Mouse (Mus musculus) intestine, embryonic 14.5 days (tissue): ENCODE data around the gene Wdr54. TPM values are rescaled to one million over a fixed set of nuclear protein-coding genes. Genes with fewer than 3 reads are reported as not detected.
"Not testable (repeated sequence)": the region's sequence is repeated elsewhere in the genome, so short reads cannot be mapped to it uniquely, and the experiment has no call there.

ENCODE experiments used
- ATAC-seq: fragments of 200-750 bp; cut with Nextera tagmentation; replicated peaks from 2 replicates; pipeline ENCODE4 v1.8.0; 2017; ENCODE audit warnings: low read depth, moderate number of reproducible peaks, moderate TSS enrichment, moderate library complexity; ENCODE audit not compliant: low FRiP score, low TSS enrichment
- DNase-seq: peaks from one replicate; pipeline ENCODE4 v3.0.0-alpha.2; 2018; ENCODE audit warnings: low spot score
- H3K27ac ChIP-seq: fragments of 300-500 bp; sonication (generic); 2 replicates; pipeline ENCODE4 v1.5.1; 2014; ENCODE audit warnings: low read depth, mild to moderate bottlenecking, control low read depth
- H3K27me3 ChIP-seq: fragments of 300-500 bp; sonication (generic); replicated peaks from 2 replicates; pipeline ENCODE4 v1.6.1; 2014; ENCODE audit warnings: low read length, control low read depth; ENCODE audit not compliant: control insufficient read depth, insufficient read depth
- H3K36me3 ChIP-seq: fragments of 300-500 bp; sonication (generic); 2 replicates; pipeline ENCODE4 v1.6.1; 2014; ENCODE audit warnings: low read length, control low read depth; ENCODE audit not compliant: control insufficient read depth, insufficient read depth
- H3K4me1 ChIP-seq: fragments of 300-500 bp; sonication (generic); replicated peaks from 2 replicates; pipeline ENCODE4 v1.6.1; 2014; ENCODE audit warnings: low read length, control low read depth, mixed read lengths; ENCODE audit not compliant: control insufficient read depth, insufficient read depth
- H3K4me2 ChIP-seq: fragments of 300-500 bp; sonication (generic); 2 replicates; pipeline ENCODE4 v1.6.1; 2014; ENCODE audit warnings: low read length
- H3K4me3 ChIP-seq: fragments of 300-500 bp; sonication (generic); 2 replicates; pipeline ENCODE4 v1.5.1; 2014; ENCODE audit warnings: low read depth, low read length, control low read depth, mixed read lengths
- H3K9ac ChIP-seq: fragments of 300-500 bp; sonication (generic); 2 replicates; pipeline ENCODE4 v1.6.1; 2014; ENCODE audit warnings: mild to moderate bottlenecking, low read length
- H3K9me3 ChIP-seq: fragments of 300-500 bp; sonication (generic); 2 replicates; pipeline ENCODE4 v1.6.1; 2016; ENCODE audit warnings: low read length, control low read depth; ENCODE audit not compliant: control insufficient read depth
- WGBS: fragments of 180-500 bp; shearing (Covaris S2); extraction: QIAGEN DNeasy Blood & Tissue Kit; methylation state at CpG from one replicate; pipeline ENCODE4 v1.1.7; 2014; 5-methylcytosine and 5-hydroxymethylcytosine counted together
- polyA plus RNA-seq: library from polyadenylated mRNA; unstranded; fragments of >200 nt; fragmentation: Nextera tagmentation; extraction: Ambion mirVana; gene quantifications from 2 replicates; pipeline ENCODE4 v1.2.1, GENCODE M21; 2014

Gene Wdr54
- polyA plus RNA-seq, 1 experiment from 2014 or later: 4.3 TPM

DNA sequence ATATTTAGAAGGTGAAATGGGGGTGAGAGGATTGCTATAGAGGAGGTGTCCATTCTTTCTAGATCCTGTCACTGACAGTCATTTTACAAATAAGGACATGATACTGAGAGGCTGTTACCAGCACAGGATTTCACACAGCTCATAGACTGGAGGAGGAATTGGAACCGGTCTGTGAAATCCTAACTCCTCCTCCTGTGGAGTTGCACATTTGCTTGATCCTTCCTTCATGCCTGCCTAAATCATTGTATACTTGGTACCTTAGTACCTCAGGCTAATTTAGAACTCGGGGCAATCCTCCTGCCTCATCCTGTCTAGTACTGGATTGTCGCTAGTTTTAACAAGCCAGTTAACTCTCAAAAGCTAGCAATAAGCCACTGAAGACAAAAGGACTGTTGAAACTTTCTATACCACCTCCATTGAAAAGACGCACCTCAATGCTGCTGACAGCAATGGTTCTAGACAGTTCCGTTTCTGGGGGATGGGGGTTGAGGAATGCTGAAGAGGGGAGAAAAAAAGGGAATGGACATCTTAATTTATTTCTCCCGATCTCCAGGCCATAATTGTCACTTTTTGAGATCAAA lies 8.9 kb upstream of the Wdr54 start:
- peaks cover 26% of the 10 kb centered on the region for H3K4me1 ChIP-seq
- peaks cover 5% of the 10 kb centered on the region; the same call in 1 of the 2 replicates for H3K36me3 ChIP-seq
- H3K9me3 ChIP-seq: no peaks in the 10 kb centered on the region
- WGBS: 4% methylated on average over 6 of the region's 6 CpGs
- H3K27ac ChIP-seq: no peak overlapping the region
- peak overlapping the region; percentile 84 for H3K4me2 ChIP-seq
- DNase-seq (no peak), ATAC-seq (peak; percentile 34)
- peak overlapping the region; percentile 54 for H3K4me3 ChIP-seq
- H3K27me3 ChIP-seq: peaks cover 26% of the 10 kb centered on the region
- peak overlapping the region; percentile 64 for H3K9ac ChIP-seq

DNA sequence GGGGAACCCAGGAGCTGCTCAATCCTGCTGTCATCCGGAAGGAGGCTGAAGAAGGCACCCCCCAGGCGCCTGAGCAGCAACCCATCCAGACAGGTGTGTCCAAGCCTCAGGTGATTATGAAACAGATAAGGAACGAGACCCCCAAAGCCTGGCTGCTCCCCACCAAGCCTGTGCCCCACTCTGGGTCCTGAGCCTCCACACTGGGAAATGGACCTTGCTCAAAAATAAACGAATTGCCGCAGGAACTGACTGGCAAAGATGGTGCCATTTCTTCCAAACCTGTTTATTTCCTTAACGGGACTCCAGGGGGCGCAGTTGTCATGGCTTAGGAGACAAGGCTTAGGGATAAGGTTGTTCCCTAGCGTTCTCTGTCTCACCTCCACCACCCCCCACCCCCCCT lies 6.5 kb upstream of the Wdr54 start:
- Histone ChIP-seq H3K4me3 (peak overlapping the region; percentile 42), H3K27ac (no peak overlapping the region), H3K4me1 (peaks cover 26% of the 10 kb centered on the region), H3K9me3 (no peaks in the 10 kb centered on the region), H3K4me2 (peak overlapping the region; percentile 83), H3K27me3 (peaks cover 27% of the 10 kb centered on the region), H3K36me3 (no peaks in the 10 kb centered on the region), H3K9ac (peak overlapping the region; percentile 35)
- ATAC-seq (no peak), DNase-seq (peak; percentile 74)
- under 1% methylated on average over 8 of the region's 8 CpGs for WGBS

DNA sequence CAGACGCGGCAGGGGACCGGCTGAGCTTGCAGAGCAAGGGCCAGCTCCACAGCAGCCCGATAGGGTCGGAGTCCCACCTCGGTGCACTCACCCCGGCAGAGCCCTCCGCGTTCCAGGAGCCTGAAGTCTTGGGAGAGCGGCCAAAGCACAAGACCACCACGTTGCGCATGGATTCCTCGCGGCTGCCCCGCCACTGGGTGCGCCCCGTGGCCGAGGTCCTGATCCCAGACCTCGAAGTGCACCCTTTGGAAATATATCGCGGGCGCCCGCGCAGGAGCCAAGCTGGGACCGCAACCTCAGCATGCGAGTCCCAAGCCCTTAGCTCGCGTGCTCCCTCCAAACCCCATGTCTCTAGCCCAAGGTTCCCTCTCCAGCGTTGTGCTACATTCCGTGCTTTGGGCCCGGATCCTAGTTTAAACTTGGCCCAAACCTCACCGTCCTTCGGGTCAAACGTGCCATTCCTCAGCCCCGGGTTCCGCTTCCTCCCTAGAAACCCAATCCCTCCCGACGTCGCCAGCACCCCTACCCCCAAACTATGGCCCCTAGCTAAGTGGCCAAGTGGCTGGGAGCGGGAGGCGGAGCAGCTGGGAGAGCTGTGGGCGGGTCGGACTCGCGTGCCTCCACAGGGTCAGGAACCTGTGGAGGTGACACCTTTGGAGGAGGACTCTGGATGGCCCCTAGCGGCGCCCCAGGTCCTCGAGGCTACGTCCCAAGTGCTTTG lies 5.9 kb upstream of the Wdr54 start:
- ATAC-seq: 0 out of 2 replicates have a peak, but pooled peaks have one; percentile 24

DNA sequence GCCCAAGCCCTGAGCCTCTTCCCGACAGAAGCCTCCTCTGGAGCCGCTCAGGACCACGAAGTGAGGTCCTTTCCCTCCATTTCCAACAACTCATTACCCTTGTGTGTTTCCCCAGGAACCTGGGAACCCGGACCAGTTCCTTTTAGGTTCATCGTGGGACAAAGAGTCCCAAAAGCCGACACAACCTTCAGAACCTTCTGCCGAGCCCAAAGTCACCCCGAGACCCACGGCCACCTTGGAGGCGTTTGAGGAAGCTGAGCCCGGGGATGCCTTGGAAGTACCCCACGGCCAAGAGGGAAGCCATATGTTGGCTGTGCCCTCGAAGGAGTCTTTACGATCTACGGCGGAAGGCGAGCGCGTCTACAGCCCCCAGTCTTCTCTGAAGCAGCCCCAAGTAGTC lies 5.2 kb upstream of the Wdr54 start:
- peak overlapping the region; percentile 42 for H3K4me3 ChIP-seq
- no peaks in the 10 kb centered on the region for H3K9me3 ChIP-seq
- peaks cover 18% of the 10 kb centered on the region for H3K4me1 ChIP-seq
- H3K36me3 ChIP-seq: no peaks in the 10 kb centered on the region
- no peak overlapping the region for H3K27ac ChIP-seq
- ATAC-seq (no peak), DNase-seq (peak; percentile 57)
- H3K27me3 ChIP-seq: peaks cover 27% of the 10 kb centered on the region
- 9% methylated on average over 19 of the region's 19 CpGs for WGBS
- H3K4me2 ChIP-seq: peak overlapping the region; percentile 83
- 0 out of 2 replicates have a peak overlapping the region, but pooled peaks have one; percentile 35 for H3K9ac ChIP-seq

More for the DNA sequence above, 5.9 kb upstream of the Wdr54 start:
- no peak overlapping the region for H3K27ac ChIP-seq
- H3K9ac ChIP-seq: peak overlapping the region; percentile 35
- under 1% methylated on average over 49 of the region's 49 CpGs for WGBS
- no peaks in the 10 kb centered on the region for H3K36me3 ChIP-seq
- H3K4me1 ChIP-seq: peaks cover 24% of the 10 kb centered on the region
- H3K4me2 ChIP-seq: peak overlapping the region; percentile 83
- H3K27me3 ChIP-seq: peaks cover 27% of the 10 kb centered on the region
- DNase-seq: peak; percentile 75
- H3K4me3 ChIP-seq: peak overlapping the region; percentile 42
- no peaks in the 10 kb centered on the region for H3K9me3 ChIP-seq

DNA sequence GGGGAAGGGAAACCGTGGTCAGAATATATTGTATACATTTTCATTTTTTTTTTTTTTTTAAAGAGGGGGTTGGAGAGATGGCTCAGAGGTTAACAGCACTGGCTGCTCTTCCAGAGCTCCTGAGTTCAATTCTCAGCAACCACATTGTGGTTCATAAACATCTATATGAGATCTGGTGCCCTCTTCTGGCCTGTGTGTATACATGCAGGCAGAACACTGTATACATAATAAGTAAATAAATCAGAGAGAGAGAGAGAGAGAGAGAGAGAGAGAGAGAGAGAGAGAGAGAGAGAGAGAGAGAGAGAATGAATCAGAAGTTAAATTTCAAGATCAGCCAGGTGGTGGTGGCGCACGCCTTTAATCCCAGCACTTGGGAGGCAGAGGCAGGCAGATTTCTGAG lies 3.3 kb upstream of the Wdr54 start:
- not testable (repeated sequence) for H3K36me3 ChIP-seq, H3K27ac ChIP-seq
- WGBS: 38% methylated on average over 3 of the region's 3 CpGs

DNA sequence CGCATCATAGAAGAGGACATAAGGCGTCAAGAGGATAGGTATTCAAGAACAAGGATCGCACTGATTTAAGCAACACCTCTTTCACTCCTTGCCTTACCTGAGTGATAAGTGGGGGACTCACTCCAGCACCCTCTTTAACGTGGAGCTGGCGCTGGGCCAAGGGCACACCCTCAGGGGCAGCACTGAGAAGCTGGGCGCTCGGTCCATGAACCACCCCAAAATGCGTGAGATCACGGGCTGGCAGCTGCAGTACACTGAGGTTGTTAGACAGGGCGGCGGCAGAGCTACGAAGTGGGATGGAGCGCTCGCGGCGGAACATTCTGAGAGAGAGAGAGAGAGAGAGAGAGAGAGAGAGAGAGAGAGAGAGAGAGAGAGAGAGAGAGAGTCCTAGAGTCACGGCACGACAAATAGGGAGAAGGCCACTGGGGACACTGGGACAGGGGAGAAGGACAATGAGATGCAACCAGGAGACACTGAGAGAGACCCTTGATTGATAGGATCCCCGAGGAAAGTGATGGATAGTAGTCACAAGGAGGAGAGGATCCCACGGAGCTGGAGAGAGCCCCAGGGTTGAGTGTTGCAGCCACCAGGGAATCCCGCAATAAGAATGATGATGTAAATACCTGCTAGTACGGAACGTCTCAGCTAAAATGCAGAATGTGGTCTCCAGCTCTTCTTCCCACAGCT lies 502 bp downstream of the Wdr54 start:
- Histone ChIP-seq H3K27ac (no peak overlapping the region), H3K27me3 (peaks cover 7% of the 10 kb centered on the region), H3K9me3 (no peaks in the 10 kb centered on the region), H3K36me3 (peaks cover 17% of the 10 kb centered on the region; the same call in 1 of the 2 replicates), H3K9ac (peak overlapping the region; percentile 49), H3K4me2 (peak overlapping the region; percentile 84), H3K4me1 (peaks cover 6% of the 10 kb centered on the region), H3K4me3 (peak overlapping the region; percentile 52)
- DNase-seq (no peak), ATAC-seq (peak; percentile 20; the same call in 1 of the 2 replicates)
- 7% methylated on average over 23 of the region's 23 CpGs for WGBS

More for the DNA sequence above, 3.3 kb upstream of the Wdr54 start:
- not testable (repeated sequence) for DNase-seq, H3K4me2 ChIP-seq, H3K4me3 ChIP-seq, H3K9me3 ChIP-seq, H3K9ac ChIP-seq, ATAC-seq
- peaks cover 27% of the 10 kb centered on the region for H3K27me3 ChIP-seq
- H3K4me1 ChIP-seq: peaks cover 20% of the 10 kb centered on the region

DNA sequence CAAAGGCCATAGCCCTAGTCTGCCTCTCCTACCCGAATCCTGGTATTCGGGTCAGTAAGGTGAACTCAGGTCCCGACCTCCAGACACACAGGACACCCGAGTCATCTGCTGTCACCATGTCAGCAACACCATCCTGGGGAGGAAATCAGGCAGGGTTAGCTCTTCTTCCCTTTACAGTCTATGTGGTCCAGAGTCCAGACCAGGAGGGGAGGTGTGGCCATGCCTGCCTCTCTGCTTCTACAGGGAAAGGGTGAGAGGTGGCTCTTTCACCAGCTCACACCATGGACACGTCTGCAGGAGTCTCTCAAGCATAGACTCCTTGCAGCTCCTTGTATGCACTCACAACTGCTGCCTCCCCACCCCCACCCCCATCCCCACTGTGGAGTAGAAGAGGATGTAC lies 2.7 kb downstream of the Wdr54 start:
- H3K36me3 ChIP-seq: peaks cover 36% of the 10 kb centered on the region
- H3K9me3 ChIP-seq: no peaks in the 10 kb centered on the region
- no peak for DNase-seq
- no peak overlapping the region for H3K27ac ChIP-seq
- no peak overlapping the region for H3K4me2 ChIP-seq
- H3K27me3 ChIP-seq: no peaks in the 10 kb centered on the region
- no peak for ATAC-seq
- no peak overlapping the region for H3K9ac ChIP-seq
- H3K4me3 ChIP-seq: no peak overlapping the region
- H3K4me1 ChIP-seq: peaks cover 6% of the 10 kb centered on the region
- 74% methylated on average over 5 of the region's 5 CpGs for WGBS

DNA sequence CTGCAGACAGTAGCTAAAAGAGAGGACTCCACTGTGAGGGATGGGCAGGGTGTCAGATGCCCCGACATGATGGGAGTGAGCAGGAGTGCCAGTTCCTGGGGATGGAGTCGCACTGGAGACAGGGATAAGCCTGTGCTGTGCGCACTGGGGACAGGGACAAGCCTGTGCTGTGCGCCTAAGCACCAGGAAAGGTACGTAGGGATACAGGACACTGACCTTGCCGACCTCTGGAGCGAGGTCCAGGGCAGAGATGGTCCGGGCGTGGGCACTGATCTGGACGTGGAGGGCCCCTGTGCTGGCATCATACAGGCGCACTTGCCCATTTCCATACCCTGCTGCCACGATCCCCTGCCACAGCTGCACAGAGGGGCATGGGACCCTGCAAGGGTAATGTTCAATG lies 3.2 kb downstream of the Wdr54 start:
- Histone ChIP-seq H3K4me3 (no peak overlapping the region), H3K9ac (no peak overlapping the region), H3K4me2 (no peak overlapping the region), H3K36me3 (peaks cover 39% of the 10 kb centered on the region), H3K9me3 (no peaks in the 10 kb centered on the region), H3K27ac (no peak overlapping the region), H3K4me1 (peaks cover 6% of the 10 kb centered on the region), H3K27me3 (no peaks in the 10 kb centered on the region)
- no peak for ATAC-seq
- WGBS: 82% methylated on average over 12 of the region's 12 CpGs
- no peak for DNase-seq
